Mouse (Mus musculus): ENCODE results near the gene Nek8. TPM values are rescaled to one million over a fixed set of nuclear protein-coding genes. Genes with fewer than 3 reads are reported as not detected.

Nek8 gene
- 1.4 and 2.0 TPM in 2 replicates for polyA plus RNA-seq (2021; fragmentation: Nextera tagmentation)
- long read RNA-seq, experiment 1, partial matches to known transcripts, result 1 of 4 reads
- long read RNA-seq, experiment 1, other reads (novel, unspliced or antisense), result 1 of 4 reads
- long read RNA-seq, experiment 2, transcript Nek8-201 (15 exons, 2,809 nt), result major isoform, 10 of 16 reads
- long read RNA-seq, experiment 2, partial matches to known transcripts, result 0 of 16 reads
- long read RNA-seq, experiment 2, other reads (novel, unspliced or antisense), result 6 of 16 reads

GRCm38 (mm10) chr11:78176402-78176862 is at the start of gene Nek8, which contains the start of gene Tlcd1:
Gene Nek8, minus strand, starts transcription at chr11:78176675.
Gene Tlcd1, plus strand, starts transcription at chr11:78176711.

GRCm38 (mm10) chr11:78193113-78193512 is 16.6 kb upstream of the Nek8 start, which contains the start of gene Proca1:
Gene Proca1, plus strand, starts transcription at chr11:78193392.

GRCm38 (mm10) chr11:78188331-78189233 is 12.1 kb upstream of the Nek8 start, which contains the start of gene Rab34:
Gene Rab34, plus strand, starts transcription at chr11:78188430.

GRCm38 (mm10) chr11:78182961-78183844 is 6.7 kb upstream of the Nek8 start, which contains the start of gene Rpl23a:
Gene Rpl23a, minus strand, starts transcription at chr11:78183584.

GRCm38 (mm10) chr11:78164924-78165760 is 11.3 kb downstream of the Nek8 start, which contains the start of gene Traf4:
Gene Traf4, minus strand, starts transcription at chr11:78165589.

Small RNA genes within 50 kb of the gene (microRNA-seq; reads per million reads assigned to microRNA genes)
- gene Mir7653, result 1.5 reads per million

Other genes starting within 250 kb of the Nek8 start
- gene Sez6, start 245.9 kb downstream of the Nek8 start, polyA plus RNA-seq (2021; fragmentation: Nextera tagmentation), result 56.3 and 84.5 TPM in 2 replicates
- 5.8 and 6.5 TPM in 2 replicates for gene Phf12, start 193.9 kb downstream of the Nek8 start, polyA plus RNA-seq (2021; fragmentation: Nextera tagmentation)
- gene Dhrs13, start 144.4 kb downstream of the Nek8 start, polyA plus RNA-seq (2021; fragmentation: Nextera tagmentation), result 7.9 and 8.6 TPM in 2 replicates
- gene Flot2, start 138.7 kb downstream of the Nek8 start, polyA plus RNA-seq (2021; fragmentation: Nextera tagmentation), result 79.1 and 79.3 TPM in 2 replicates
- 10.9 and 11.1 TPM in 2 replicates for gene Eral1, start 96.3 kb downstream of the Nek8 start, polyA plus RNA-seq (2021; fragmentation: Nextera tagmentation)
- 11.3 and 12.7 TPM in 2 replicates for gene Fam222b, start 82.0 kb downstream of the Nek8 start, polyA plus RNA-seq (2021; fragmentation: Nextera tagmentation)
- 7.1 and 10.1 TPM in 2 replicates for gene Traf4, start 11.1 kb downstream of the Nek8 start, polyA plus RNA-seq (2021; fragmentation: Nextera tagmentation)
- 31.4 and 34.6 TPM in 2 replicates for gene Tlcd1, start within 50 bp of the Nek8 start, polyA plus RNA-seq (2021; fragmentation: Nextera tagmentation)
- 1,474 and 1,588 TPM in 2 replicates for gene Rpl23a, start 6.9 kb upstream of the Nek8 start, polyA plus RNA-seq (2021; fragmentation: Nextera tagmentation)
- 18.8 and 20.1 TPM in 2 replicates for gene Rab34, start 11.8 kb upstream of the Nek8 start, polyA plus RNA-seq (2021; fragmentation: Nextera tagmentation)
- 4.6 and 5.2 TPM in 2 replicates for gene Proca1, start 16.7 kb upstream of the Nek8 start, polyA plus RNA-seq (2021; fragmentation: Nextera tagmentation)
- gene Sdf2, start 69.1 kb upstream of the Nek8 start, polyA plus RNA-seq (2021; fragmentation: Nextera tagmentation), result 144 and 168 TPM in 2 replicates
- gene Supt6, start 69.3 kb upstream of the Nek8 start, polyA plus RNA-seq (2021; fragmentation: Nextera tagmentation), result 16.4 and 17.8 TPM in 2 replicates
- gene 2610507B11Rik, start 85.1 kb upstream of the Nek8 start, polyA plus RNA-seq (2021; fragmentation: Nextera tagmentation), result 52.0 and 58.5 TPM in 2 replicates
- 0.56 and 0.58 TPM in 2 replicates for gene BC030499, start 114.2 kb upstream of the Nek8 start, polyA plus RNA-seq (2021; fragmentation: Nextera tagmentation)
- gene Spag5, start 124.9 kb upstream of the Nek8 start, polyA plus RNA-seq (2021; fragmentation: Nextera tagmentation), result 1.7 and 3.1 TPM in 2 replicates
- 1,621 and 1,706 TPM in 2 replicates for gene Aldoc, start 146.3 kb upstream of the Nek8 start, polyA plus RNA-seq (2021; fragmentation: Nextera tagmentation)
- gene Pigs, start 151.7 kb upstream of the Nek8 start, polyA plus RNA-seq (2021; fragmentation: Nextera tagmentation), result 81.1 and 86.7 TPM in 2 replicates
- 7.4 and 9.1 TPM in 2 replicates for gene Unc119, start 166.8 kb upstream of the Nek8 start, polyA plus RNA-seq (2021; fragmentation: Nextera tagmentation)
- not detected in 2 replicates for gene Foxn1, start 209.9 kb upstream of the Nek8 start, polyA plus RNA-seq (2021; fragmentation: Nextera tagmentation)
- 0.05 TPM in 1 of 2 replicates, not detected in the other for gene Slc13a2, start 245.5 kb upstream of the Nek8 start, polyA plus RNA-seq (2021; fragmentation: Nextera tagmentation)

Measured in layer of hippocampus, adult 6 months (tissue).